Mouse (Mus musculus): ENCODE measurements at regions not wholly inside any gene's neighbourhood (a gene's known extent, or its start where the extent isn't known, plus 50 kb on each side); places are given as distances from the start of the nearest gene placed in this dataset.

DNA sequence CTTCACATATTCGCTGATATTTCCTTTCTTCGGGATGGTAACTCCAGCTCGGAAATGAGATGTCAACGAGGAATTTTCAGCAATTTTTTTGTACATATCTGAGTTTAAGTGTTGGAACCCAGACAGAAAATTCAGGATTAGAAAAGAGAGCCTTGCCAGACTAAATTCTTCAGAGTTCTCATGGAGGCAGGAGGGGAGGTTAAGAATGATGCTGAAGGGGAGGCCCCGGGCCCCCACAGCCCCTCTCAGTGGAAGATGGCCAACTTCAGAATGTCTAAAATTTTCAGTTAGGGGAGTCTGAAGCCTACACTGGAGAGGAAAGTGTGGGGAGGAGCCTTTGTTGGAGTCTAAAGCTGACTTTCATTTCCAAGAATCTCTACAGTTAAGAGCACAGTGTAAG lies 184.8 kb downstream of the Lpin1 start:
- no peak for ATAC-seq
- Histone ChIP-seq H3K4me2 (ENCODE audit: low read length) (no peak overlapping the region), H3K4me1 (ENCODE audit: control insufficient read depth, insufficient read depth, low read depth, low read length) (no peaks in the 10 kb centered on the region), H3K4me3 (ENCODE audit: low read length) (no peak overlapping the region), H3K9me3 (ENCODE audit: control insufficient read depth, low read length) (no peaks in the 10 kb centered on the region), H3K36me3 (ENCODE audit: control insufficient read depth, insufficient read depth, low read length) (no peaks in the 10 kb centered on the region), H3K27me3 (replicated peaks; ENCODE audit: control insufficient read depth, insufficient read depth, low read length) (no peaks in the 10 kb centered on the region), H3K9ac (ENCODE audit: low read depth, low read length) (no peak overlapping the region), H3K27ac (ENCODE audit: low read depth, low read length) (no peak overlapping the region)
- WGBS, result 82% methylated on average over 5 of the region's 5 CpGs

DNA sequence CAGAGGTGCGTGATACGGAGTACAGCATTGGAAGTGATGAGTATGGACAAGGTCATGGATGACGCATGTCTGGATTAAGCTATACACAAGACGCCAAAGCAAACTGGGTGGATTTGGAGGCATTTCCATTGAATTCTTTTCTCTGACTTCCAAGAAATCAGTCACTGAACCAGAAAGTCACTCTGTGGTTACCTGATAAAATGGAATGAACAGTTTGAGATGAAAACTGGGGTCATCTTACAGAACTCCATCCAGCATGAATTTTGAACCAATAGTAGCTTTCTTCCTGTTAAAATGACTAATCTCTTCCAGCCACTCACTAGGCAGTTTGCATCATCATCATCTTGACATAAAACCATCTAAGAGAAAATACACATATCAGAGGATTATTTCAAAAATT lies 186.2 kb downstream of the Lpin1 start:
- H3K36me3 ChIP-seq (ENCODE audit: control insufficient read depth, insufficient read depth, low read length), result no peaks in the 10 kb centered on the region
- no peak for ATAC-seq
- no peaks in the 10 kb centered on the region for H3K9me3 ChIP-seq (ENCODE audit: control insufficient read depth, low read length)
- H3K4me2 ChIP-seq (ENCODE audit: low read length), result no peak overlapping the region
- no peak overlapping the region for H3K27ac ChIP-seq (ENCODE audit: low read depth, low read length)
- WGBS, result 97% methylated on average over 4 of the region's 4 CpGs
- H3K4me1 ChIP-seq (ENCODE audit: control insufficient read depth, insufficient read depth, low read depth, low read length), result no peaks in the 10 kb centered on the region
- no peaks in the 10 kb centered on the region for H3K27me3 ChIP-seq (replicated peaks; ENCODE audit: control insufficient read depth, insufficient read depth, low read length)
- H3K4me3 ChIP-seq (ENCODE audit: low read length), result no peak overlapping the region
- no peak overlapping the region for H3K9ac ChIP-seq (ENCODE audit: low read depth, low read length)

DNA sequence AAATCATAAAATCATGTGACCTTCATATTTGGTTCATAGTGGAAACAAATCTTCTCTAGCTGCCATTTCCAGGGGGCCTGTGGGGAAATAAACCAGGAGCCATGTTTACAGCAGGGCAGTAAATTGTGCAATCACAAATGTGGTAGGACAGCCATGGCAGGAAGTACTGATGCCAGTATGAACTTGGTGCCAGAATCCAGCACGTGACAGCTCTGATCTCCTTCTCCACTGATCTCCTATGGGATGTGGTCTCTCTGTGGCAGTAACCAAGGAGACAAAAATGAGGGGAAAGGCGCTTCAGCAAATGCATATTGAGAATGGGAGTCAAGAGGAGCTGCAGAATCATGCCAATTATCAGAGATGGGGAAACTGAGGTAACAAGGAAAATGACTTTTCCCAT lies 215.0 kb downstream of the Lpin1 start:
- no peak for ATAC-seq

DNA sequence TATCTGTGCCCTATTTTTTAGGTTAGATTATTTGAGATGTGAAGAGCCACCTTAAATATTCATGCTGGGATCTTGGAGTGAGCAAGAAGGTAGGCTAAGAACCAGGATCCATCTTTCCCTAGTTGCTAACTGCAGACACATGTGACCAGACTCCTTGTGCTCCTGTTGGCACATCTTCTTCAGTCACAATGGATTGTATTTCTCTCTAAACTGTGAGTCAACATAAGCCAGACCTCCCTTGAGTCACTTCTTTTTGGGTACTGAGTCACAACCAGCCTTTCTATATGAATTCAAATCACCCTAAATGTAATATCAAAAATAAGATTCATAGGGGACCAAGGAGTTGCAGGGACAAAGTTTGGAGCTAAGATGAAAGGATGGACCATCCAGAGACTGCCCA lies 217.9 kb downstream of the Lpin1 start:
- H3K4me1 ChIP-seq (ENCODE audit: control insufficient read depth, insufficient read depth, low read depth, low read length), result no peaks in the 10 kb centered on the region
- no peak overlapping the region for H3K4me2 ChIP-seq (ENCODE audit: low read length)
- H3K36me3 ChIP-seq (ENCODE audit: control insufficient read depth, insufficient read depth, low read length), result no peaks in the 10 kb centered on the region
- no peaks in the 10 kb centered on the region for H3K27me3 ChIP-seq (replicated peaks; ENCODE audit: control insufficient read depth, insufficient read depth, low read length)
- ATAC-seq, result no peak
- no peak overlapping the region for H3K4me3 ChIP-seq (ENCODE audit: low read length)
- H3K9ac ChIP-seq (ENCODE audit: low read depth, low read length), result no peak overlapping the region
- no peaks in the 10 kb centered on the region for H3K9me3 ChIP-seq (ENCODE audit: control insufficient read depth, low read length)
- no peak overlapping the region for H3K27ac ChIP-seq (ENCODE audit: low read depth, low read length)

More for the DNA sequence above, 215.0 kb downstream of the Lpin1 start:
- H3K9me3 ChIP-seq (ENCODE audit: control insufficient read depth, low read length), result no peaks in the 10 kb centered on the region
- no peak overlapping the region for H3K27ac ChIP-seq (ENCODE audit: low read depth, low read length)
- H3K4me2 ChIP-seq (ENCODE audit: low read length), result no peak overlapping the region
- no peaks in the 10 kb centered on the region for H3K27me3 ChIP-seq (replicated peaks; ENCODE audit: control insufficient read depth, insufficient read depth, low read length)
- WGBS, result 68% methylated on average over 2 of the region's 2 CpGs
- no peak overlapping the region for H3K4me3 ChIP-seq (ENCODE audit: low read length)
- no peak overlapping the region for H3K9ac ChIP-seq (ENCODE audit: low read depth, low read length)
- no peaks in the 10 kb centered on the region for H3K36me3 ChIP-seq (ENCODE audit: control insufficient read depth, insufficient read depth, low read length)
- no peaks in the 10 kb centered on the region for H3K4me1 ChIP-seq (ENCODE audit: control insufficient read depth, insufficient read depth, low read depth, low read length)

DNA sequence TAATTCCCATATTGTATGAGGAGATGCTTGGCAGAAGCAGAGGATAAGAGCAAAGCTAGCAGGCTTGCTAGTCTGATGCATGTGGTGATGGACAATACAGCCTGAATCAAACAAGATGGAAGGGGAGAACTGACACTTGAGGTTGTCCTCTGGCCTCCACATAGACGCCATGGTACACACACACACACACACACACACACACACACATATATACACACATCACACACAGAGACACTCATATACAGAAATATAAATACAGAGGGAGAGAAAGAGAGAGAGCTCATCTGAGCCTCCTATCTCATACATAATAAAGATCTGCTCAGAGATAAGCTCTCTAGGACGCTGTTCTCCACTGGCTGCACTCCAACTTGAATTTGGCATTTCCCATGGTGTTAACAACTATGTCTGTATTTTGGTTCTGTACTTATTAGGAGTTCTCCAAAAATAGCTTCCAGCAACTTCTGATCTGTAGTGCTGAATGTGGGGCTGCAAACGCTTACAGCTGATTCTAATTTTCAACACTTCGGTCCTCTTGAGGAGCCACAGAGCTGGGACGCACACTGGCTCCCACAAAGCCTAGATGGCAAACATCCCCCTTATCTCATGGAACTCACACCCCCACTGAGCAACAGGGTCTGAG lies 219.0 kb downstream of the Lpin1 start:
- Histone ChIP-seq H3K9ac (ENCODE audit: low read depth, low read length) (no peak overlapping the region), H3K4me3 (ENCODE audit: low read length) (no peak overlapping the region), H3K4me1 (ENCODE audit: control insufficient read depth, insufficient read depth, low read depth, low read length) (no peaks in the 10 kb centered on the region), H3K4me2 (ENCODE audit: low read length) (no peak overlapping the region), H3K27me3 (replicated peaks; ENCODE audit: control insufficient read depth, insufficient read depth, low read length) (no peaks in the 10 kb centered on the region), H3K36me3 (ENCODE audit: control insufficient read depth, insufficient read depth, low read length) (no peaks in the 10 kb centered on the region), H3K9me3 (ENCODE audit: control insufficient read depth, low read length) (no peaks in the 10 kb centered on the region), H3K27ac (ENCODE audit: low read depth, low read length) (no peak overlapping the region)
- no peak for ATAC-seq
- WGBS, result 75% methylated on average over 5 of the region's 5 CpGs

DNA sequence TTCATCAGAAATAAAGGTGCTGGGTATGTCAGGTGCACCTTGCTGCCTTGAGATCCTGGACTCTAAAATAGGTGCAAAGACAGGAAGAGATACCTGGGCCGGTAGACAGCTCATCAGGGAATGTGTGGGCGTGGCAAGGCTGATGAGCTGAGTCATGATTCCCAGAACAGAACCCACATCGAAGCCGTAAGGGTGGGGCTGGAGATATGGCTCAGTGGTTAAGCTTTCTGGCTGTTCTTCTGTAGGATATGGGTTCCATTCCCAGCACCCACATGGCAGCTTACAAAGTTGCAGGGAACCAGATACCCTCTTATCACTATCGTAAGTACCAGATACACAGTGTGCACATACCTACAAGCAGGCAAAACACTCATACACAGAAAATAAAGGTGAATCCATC lies 219.6 kb downstream of the Lpin1 start:
- Histone ChIP-seq H3K27ac (ENCODE audit: low read depth, low read length) (no peak overlapping the region), H3K9ac (ENCODE audit: low read depth, low read length) (no peak overlapping the region), H3K9me3 (ENCODE audit: control insufficient read depth, low read length) (peaks cover 3% of the 10 kb centered on the region; the same call in 1 of the 2 replicates), H3K27me3 (replicated peaks; ENCODE audit: control insufficient read depth, insufficient read depth, low read length) (no peaks in the 10 kb centered on the region), H3K36me3 (ENCODE audit: control insufficient read depth, insufficient read depth, low read length) (no peaks in the 10 kb centered on the region), H3K4me1 (ENCODE audit: control insufficient read depth, insufficient read depth, low read depth, low read length) (no peaks in the 10 kb centered on the region), H3K4me2 (ENCODE audit: low read length) (no peak overlapping the region), H3K4me3 (ENCODE audit: low read length) (no peak overlapping the region)
- no peak for ATAC-seq
- WGBS, result 93% methylated on average over 5 of the region's 5 CpGs

- Histone ChIP-seq H3K4me1 (ENCODE audit: control insufficient read depth, insufficient read depth, low read depth, low read length) (no peaks in the 10 kb centered on the region), H3K9me3 (ENCODE audit: control insufficient read depth, low read length) (peaks cover 3% of the 10 kb centered on the region; the same call in 1 of the 2 replicates), H3K27me3 (replicated peaks; ENCODE audit: control insufficient read depth, insufficient read depth, low read length) (no peaks in the 10 kb centered on the region), H3K9ac (ENCODE audit: low read depth, low read length) (no peak overlapping the region), H3K36me3 (ENCODE audit: control insufficient read depth, insufficient read depth, low read length) (no peaks in the 10 kb centered on the region), H3K27ac (ENCODE audit: low read depth, low read length) (no peak overlapping the region), H3K4me2 (ENCODE audit: low read length) (no peak overlapping the region), H3K4me3 (ENCODE audit: low read length) (no peak overlapping the region)
- WGBS, result 91% methylated on average over 4 of the region's 4 CpGs
- ATAC-seq, result no peak
Measured at GRCm38 (mm10) chr12:16387035-16387434, 223.7 kb downstream of the Lpin1 start.

- peaks cover 3% of the 10 kb centered on the region; the same call in 1 of the 2 replicates for H3K9me3 ChIP-seq (ENCODE audit: control insufficient read depth, low read length)
- 81% methylated on average over 1 of the region's 1 CpGs for WGBS
- no peak for ATAC-seq
- no peak overlapping the region for H3K4me3 ChIP-seq (ENCODE audit: low read length)
- H3K27me3 ChIP-seq (replicated peaks; ENCODE audit: control insufficient read depth, insufficient read depth, low read length), result no peaks in the 10 kb centered on the region
- no peaks in the 10 kb centered on the region for H3K4me1 ChIP-seq (ENCODE audit: control insufficient read depth, insufficient read depth, low read depth, low read length)
- H3K9ac ChIP-seq (ENCODE audit: low read depth, low read length), result no peak overlapping the region
- H3K27ac ChIP-seq (ENCODE audit: low read depth, low read length), result no peak overlapping the region
- H3K36me3 ChIP-seq (ENCODE audit: control insufficient read depth, insufficient read depth, low read length), result no peaks in the 10 kb centered on the region
- H3K4me2 ChIP-seq (ENCODE audit: low read length), result no peak overlapping the region
Measured at GRCm38 (mm10) chr12:16384396-16384795, 226.4 kb downstream of the Lpin1 start.

GRCm38 (mm10) chr12:16383499-16383935 lies 227.2 kb downstream of the Lpin1 start:
- Histone ChIP-seq H3K27ac (ENCODE audit: low read depth, low read length) (no peak overlapping the region), H3K4me3 (ENCODE audit: low read length) (no peak overlapping the region), H3K36me3 (ENCODE audit: control insufficient read depth, insufficient read depth, low read length) (no peaks in the 10 kb centered on the region), H3K9me3 (ENCODE audit: control insufficient read depth, low read length) (peaks cover 3% of the 10 kb centered on the region; the same call in 1 of the 2 replicates), H3K4me2 (ENCODE audit: low read length) (no peak overlapping the region), H3K4me1 (ENCODE audit: control insufficient read depth, insufficient read depth, low read depth, low read length) (no peaks in the 10 kb centered on the region), H3K9ac (ENCODE audit: low read depth, low read length) (no peak overlapping the region), H3K27me3 (replicated peaks; ENCODE audit: control insufficient read depth, insufficient read depth, low read length) (no peaks in the 10 kb centered on the region)
- no peak for ATAC-seq
- WGBS, result 83% methylated on average over 15 of the region's 15 CpGs

Data from hindbrain, embryonic 16.5 days (tissue).